Mouse (Mus musculus): ENCODE results near the gene Creb5. TPM values are rescaled to one million over a fixed set of nuclear protein-coding genes. Genes with fewer than 3 reads are reported as not detected.
"Not testable (repeated sequence)": the region's sequence is repeated elsewhere in the genome, so short reads cannot be mapped to it uniquely, and the experiment has no call there.

The Creb5 gene
- polyA plus RNA-seq, 1 experiment from 2014 or later: 14.8 TPM

DNA sequence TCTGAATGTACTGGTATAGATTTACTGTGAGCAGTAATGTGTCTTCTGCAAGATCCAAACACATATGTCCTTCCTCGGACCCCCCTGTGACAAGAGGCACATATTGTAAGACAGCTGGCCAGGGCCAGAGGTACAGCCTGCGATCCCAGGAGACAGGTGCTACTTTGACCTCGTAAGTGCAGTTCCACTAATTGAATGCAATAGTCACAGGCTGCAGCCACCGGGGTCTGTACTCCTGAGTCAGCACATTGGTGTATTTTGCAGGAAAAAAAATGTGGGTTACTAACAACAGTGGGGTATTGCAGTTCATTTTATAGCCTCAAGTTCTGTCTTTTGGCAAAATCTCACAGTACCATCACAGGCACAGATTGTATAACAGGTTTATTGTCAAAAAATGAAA is 110.7 kb downstream of the Creb5 start:
- Histone ChIP-seq H3K4me2 (ENCODE audit: low read length) (peak overlapping the region; percentile 18; the same call in 1 of the 2 replicates), H3K27me3 (replicated peaks; ENCODE audit: control insufficient read depth, insufficient read depth, low read length) (no peaks in the 10 kb centered on the region), H3K9ac (replicated peaks; ENCODE audit: low read depth, low read length) (no peak overlapping the region), H3K4me1 (replicated peaks; ENCODE audit: control insufficient read depth, insufficient read depth, low read length) (peaks cover 33% of the 10 kb centered on the region), H3K36me3 (ENCODE audit: control insufficient read depth, insufficient read depth) (no peaks in the 10 kb centered on the region), H3K4me3 (replicated peaks; ENCODE audit: low read length) (no peak overlapping the region), H3K9me3 (ENCODE audit: control insufficient read depth, low read length) (no peaks in the 10 kb centered on the region), H3K27ac (ENCODE audit: low read length) (no peak overlapping the region)
- no peak; the same call in 1 of the 2 replicates for ATAC-seq
- 58% methylated on average over 4 of the region's 4 CpGs for WGBS

DNA sequence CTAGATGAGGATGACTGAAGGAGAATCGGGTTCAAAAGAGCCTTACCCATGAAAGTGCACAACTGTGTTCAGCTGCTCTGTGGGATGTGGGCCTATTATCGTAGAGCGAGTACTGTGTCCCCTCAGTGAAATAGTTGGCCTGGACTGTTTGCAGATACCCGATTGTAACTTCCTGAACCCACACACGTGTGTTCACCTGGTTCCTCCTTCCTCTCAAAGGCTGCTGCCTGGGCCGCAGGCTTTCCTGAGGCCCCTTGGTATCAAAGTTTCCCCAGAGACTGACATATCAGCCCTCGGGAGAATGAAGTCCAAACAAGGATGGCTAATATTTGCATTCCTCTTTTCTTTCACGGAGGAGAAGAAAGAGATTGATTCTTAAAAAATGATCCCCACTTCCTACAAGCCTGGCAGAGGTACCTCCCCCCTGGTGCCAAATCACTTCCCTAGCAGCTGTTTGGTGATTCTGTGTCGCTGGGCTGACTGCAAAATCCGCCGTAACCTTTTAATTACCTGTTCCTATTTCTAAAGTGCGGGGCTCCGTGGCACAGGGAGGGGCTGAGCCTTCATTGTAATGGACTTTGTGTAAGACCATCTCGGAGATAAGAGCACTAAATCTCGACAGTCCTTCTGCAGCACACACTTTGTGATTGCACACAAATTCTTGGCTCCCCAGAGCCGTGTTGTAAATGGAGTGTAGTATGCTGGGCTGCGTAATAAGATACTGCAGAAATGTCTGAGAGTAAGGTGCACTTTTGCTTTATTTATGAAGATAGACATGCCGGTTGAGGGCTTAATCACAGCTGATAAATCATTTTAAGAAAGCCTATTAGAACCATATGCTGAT is 111.4 kb downstream of the Creb5 start:
- no peak overlapping the region for H3K4me3 ChIP-seq (replicated peaks; ENCODE audit: low read length)
- H3K36me3 ChIP-seq (ENCODE audit: control insufficient read depth, insufficient read depth): no peaks in the 10 kb centered on the region
- peaks cover 33% of the 10 kb centered on the region for H3K4me1 ChIP-seq (replicated peaks; ENCODE audit: control insufficient read depth, insufficient read depth, low read length)
- peak; percentile 35; the same call in 1 of the 2 replicates for ATAC-seq
- no peak overlapping the region for H3K9ac ChIP-seq (replicated peaks; ENCODE audit: low read depth, low read length)
- no peak overlapping the region for H3K27ac ChIP-seq (ENCODE audit: low read length)
- WGBS: 32% methylated on average over 18 of the region's 18 CpGs
- no peaks in the 10 kb centered on the region for H3K9me3 ChIP-seq (ENCODE audit: control insufficient read depth, low read length)
- H3K4me2 ChIP-seq (ENCODE audit: low read length): peak overlapping the region; percentile 18
- no peaks in the 10 kb centered on the region for H3K27me3 ChIP-seq (replicated peaks; ENCODE audit: control insufficient read depth, insufficient read depth, low read length)

DNA sequence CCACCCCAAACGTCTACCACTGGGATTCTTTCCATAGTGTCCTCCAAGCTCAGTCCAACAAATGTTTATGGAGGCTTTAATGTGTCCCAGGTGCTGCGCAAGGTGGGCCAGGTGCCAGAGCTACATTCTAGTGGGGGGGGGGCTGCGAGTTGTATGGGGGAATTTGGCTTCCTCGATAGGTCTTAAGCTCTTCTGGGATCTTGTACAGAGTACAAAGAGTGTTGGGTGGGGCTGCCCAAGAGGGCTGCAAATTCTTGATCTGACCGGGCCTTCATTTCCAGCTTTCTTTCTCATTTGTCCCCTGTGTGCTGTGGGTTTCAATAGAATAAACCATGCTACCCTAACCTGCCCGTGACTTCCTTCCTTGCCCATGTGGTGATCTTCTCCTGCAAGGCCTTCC is 114.3 kb downstream of the Creb5 start:
- Histone ChIP-seq H3K27me3 (replicated peaks; ENCODE audit: control insufficient read depth, insufficient read depth, low read length) (no peaks in the 10 kb centered on the region), H3K4me1 (replicated peaks; ENCODE audit: control insufficient read depth, insufficient read depth, low read length) (peaks cover 19% of the 10 kb centered on the region), H3K9ac (replicated peaks; ENCODE audit: low read depth, low read length) (no peak overlapping the region), H3K36me3 (ENCODE audit: control insufficient read depth, insufficient read depth) (no peaks in the 10 kb centered on the region), H3K27ac (ENCODE audit: low read length) (no peak overlapping the region), H3K4me2 (ENCODE audit: low read length) (no peak overlapping the region), H3K4me3 (replicated peaks; ENCODE audit: low read length) (no peak overlapping the region), H3K9me3 (ENCODE audit: control insufficient read depth, low read length) (no peaks in the 10 kb centered on the region)
- ATAC-seq: no peak
- WGBS: 88% methylated on average over 6 of the region's 6 CpGs

DNA sequence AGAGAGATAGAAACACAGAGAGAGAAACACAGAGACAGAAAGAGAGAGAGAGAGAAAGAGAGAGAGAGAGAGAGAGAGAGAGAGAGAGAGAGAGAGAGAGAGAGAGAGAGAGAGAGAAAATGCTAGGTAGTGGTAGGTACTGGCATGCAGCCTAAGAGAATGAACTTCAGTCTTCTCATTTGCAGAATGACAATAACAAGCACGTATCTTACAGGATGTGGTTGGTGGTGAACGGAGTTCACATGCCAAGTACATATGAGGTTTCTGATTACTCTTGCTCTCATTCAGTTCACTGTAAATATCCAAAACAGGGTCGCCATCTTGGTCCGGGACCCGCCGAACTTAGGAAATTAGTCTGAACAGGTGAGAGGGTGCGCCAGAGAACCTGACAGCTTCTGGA is 115.5 kb downstream of the Creb5 start:
- H3K9ac ChIP-seq (replicated peaks; ENCODE audit: low read depth, low read length); H3K4me2 ChIP-seq (ENCODE audit: low read length); H3K9me3 ChIP-seq (ENCODE audit: control insufficient read depth, low read length); H3K27me3 ChIP-seq (replicated peaks; ENCODE audit: control insufficient read depth, insufficient read depth, low read length); H3K36me3 ChIP-seq (ENCODE audit: control insufficient read depth, insufficient read depth); ATAC-seq; H3K4me3 ChIP-seq (replicated peaks; ENCODE audit: low read length); H3K27ac ChIP-seq (ENCODE audit: low read length): not testable (repeated sequence)
- H3K4me1 ChIP-seq (replicated peaks; ENCODE audit: control insufficient read depth, insufficient read depth, low read length): peaks cover 14% of the 10 kb centered on the region
- 98% methylated on average over 7 of the region's 7 CpGs for WGBS

DNA sequence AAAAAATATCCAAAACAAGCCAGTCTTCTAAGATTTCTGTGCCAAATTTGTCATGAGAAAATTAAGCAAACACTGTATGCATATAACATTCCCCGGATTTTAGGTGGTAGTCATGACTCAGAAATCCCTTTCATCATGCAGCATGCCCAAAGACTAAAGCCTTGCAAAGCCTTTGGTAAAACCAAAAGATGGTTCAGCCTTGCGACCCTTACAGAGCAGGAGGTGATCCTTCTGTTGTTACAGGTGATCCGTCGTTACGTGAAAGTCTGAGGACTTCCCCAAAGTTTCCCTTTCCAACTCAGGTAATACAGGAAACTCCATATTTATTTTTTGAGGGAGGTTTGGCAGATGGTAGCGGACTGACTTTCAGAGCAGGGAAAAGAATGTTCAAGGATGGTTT is 122.1 kb downstream of the Creb5 start:
- H3K36me3 ChIP-seq (ENCODE audit: control insufficient read depth, insufficient read depth): no peaks in the 10 kb centered on the region
- no peak overlapping the region for H3K9ac ChIP-seq (replicated peaks; ENCODE audit: low read depth, low read length)
- ATAC-seq: no peak
- no peaks in the 10 kb centered on the region for H3K27me3 ChIP-seq (replicated peaks; ENCODE audit: control insufficient read depth, insufficient read depth, low read length)
- H3K4me1 ChIP-seq (replicated peaks; ENCODE audit: control insufficient read depth, insufficient read depth, low read length): no peaks in the 10 kb centered on the region
- H3K27ac ChIP-seq (ENCODE audit: low read length): no peak overlapping the region
- WGBS: 90% methylated on average over 6 of the region's 6 CpGs
- H3K4me2 ChIP-seq (ENCODE audit: low read length): no peak overlapping the region
- H3K9me3 ChIP-seq (ENCODE audit: control insufficient read depth, low read length): no peaks in the 10 kb centered on the region
- no peak overlapping the region for H3K4me3 ChIP-seq (replicated peaks; ENCODE audit: low read length)

DNA sequence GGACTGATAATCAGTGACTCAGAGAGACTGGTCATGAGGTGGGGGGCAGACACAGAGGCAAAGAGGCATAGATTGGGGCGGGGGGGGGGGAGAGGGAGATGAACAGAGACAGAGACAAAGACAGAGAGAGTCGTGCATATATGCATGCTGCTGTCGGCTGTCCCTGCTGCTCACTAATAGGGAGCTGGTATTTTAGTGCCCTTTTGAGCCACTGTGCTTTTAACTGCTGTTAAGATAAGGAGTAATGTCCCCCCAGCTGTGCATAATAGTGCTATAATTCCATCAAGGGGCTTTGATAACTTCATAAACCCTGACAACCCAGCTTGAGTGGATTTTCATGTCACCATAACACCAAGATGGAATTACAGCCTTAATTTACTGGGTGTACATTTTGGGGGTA is 134.3 kb downstream of the Creb5 start:
- H3K4me3 ChIP-seq (replicated peaks; ENCODE audit: low read length): no peak overlapping the region
- H3K4me2 ChIP-seq (ENCODE audit: low read length): no peak overlapping the region
- no peaks in the 10 kb centered on the region for H3K27me3 ChIP-seq (replicated peaks; ENCODE audit: control insufficient read depth, insufficient read depth, low read length)
- no peak overlapping the region for H3K27ac ChIP-seq (ENCODE audit: low read length)
- 44% methylated on average over 2 of the region's 3 CpGs for WGBS
- no peaks in the 10 kb centered on the region for H3K4me1 ChIP-seq (replicated peaks; ENCODE audit: control insufficient read depth, insufficient read depth, low read length)
- ATAC-seq: no peak
- H3K36me3 ChIP-seq (ENCODE audit: control insufficient read depth, insufficient read depth): no peaks in the 10 kb centered on the region
- no peak overlapping the region for H3K9ac ChIP-seq (replicated peaks; ENCODE audit: low read depth, low read length)
- no peaks in the 10 kb centered on the region for H3K9me3 ChIP-seq (ENCODE audit: control insufficient read depth, low read length)

DNA sequence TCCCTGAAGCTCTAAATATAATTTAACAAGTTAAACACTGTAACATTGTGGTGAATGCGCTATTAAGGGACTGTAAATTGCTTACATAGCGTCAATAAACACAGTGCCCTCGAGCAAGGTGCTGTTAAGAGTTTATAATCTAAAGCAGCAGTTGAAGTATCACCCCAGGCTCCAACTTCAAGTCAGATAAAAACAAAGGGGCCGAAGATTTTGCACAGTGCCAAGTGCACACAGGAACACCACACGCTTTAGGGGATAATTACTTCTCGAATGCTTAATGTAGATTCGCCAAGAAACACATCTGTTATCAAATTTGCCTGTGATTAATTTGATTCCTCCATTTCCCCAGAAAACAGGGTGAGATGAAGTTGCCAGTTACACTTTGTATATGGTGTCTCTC is 142.3 kb downstream of the Creb5 start:
- no peak overlapping the region for H3K4me3 ChIP-seq (replicated peaks; ENCODE audit: low read length)
- ATAC-seq: peak; percentile 47; the same call in 1 of the 2 replicates
- no peaks in the 10 kb centered on the region for H3K9me3 ChIP-seq (ENCODE audit: control insufficient read depth, low read length)
- WGBS: 21% methylated on average over 7 of the region's 7 CpGs
- H3K27ac ChIP-seq (ENCODE audit: low read length): peak overlapping the region; percentile 21; the same call in 1 of the 2 replicates
- H3K4me1 ChIP-seq (replicated peaks; ENCODE audit: control insufficient read depth, insufficient read depth, low read length): peaks cover 29% of the 10 kb centered on the region
- H3K9ac ChIP-seq (replicated peaks; ENCODE audit: low read depth, low read length): no peak overlapping the region
- H3K4me2 ChIP-seq (ENCODE audit: low read length): no peak overlapping the region
- no peaks in the 10 kb centered on the region for H3K36me3 ChIP-seq (ENCODE audit: control insufficient read depth, insufficient read depth)
- no peaks in the 10 kb centered on the region for H3K27me3 ChIP-seq (replicated peaks; ENCODE audit: control insufficient read depth, insufficient read depth, low read length)

DNA sequence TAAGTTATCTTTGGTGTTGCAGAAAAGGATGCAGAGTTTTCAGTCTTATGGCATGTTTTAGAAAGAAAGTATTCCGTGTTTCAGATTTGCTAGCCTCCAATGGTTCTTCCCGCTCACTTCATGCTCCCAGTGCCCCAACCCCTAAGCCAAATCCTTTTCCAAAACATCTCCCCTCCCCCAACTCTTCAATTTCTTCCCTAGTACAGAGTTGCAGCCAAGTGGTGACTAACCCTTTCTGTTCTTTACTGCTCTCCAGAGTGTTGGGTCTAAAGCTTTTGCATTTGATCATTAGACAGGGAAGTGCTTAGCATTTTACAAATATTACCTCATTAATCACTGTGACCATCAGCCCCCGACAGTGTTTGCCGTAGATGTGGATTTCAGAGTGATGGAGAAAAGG is 142.8 kb downstream of the Creb5 start:
- Histone ChIP-seq H3K9me3 (ENCODE audit: control insufficient read depth, low read length) (no peaks in the 10 kb centered on the region), H3K4me3 (replicated peaks; ENCODE audit: low read length) (no peak overlapping the region), H3K9ac (replicated peaks; ENCODE audit: low read depth, low read length) (no peak overlapping the region), H3K27me3 (replicated peaks; ENCODE audit: control insufficient read depth, insufficient read depth, low read length) (no peaks in the 10 kb centered on the region), H3K4me2 (ENCODE audit: low read length) (no peak overlapping the region; the same call in 1 of the 2 replicates), H3K36me3 (ENCODE audit: control insufficient read depth, insufficient read depth) (no peaks in the 10 kb centered on the region), H3K27ac (ENCODE audit: low read length) (no peak overlapping the region), H3K4me1 (replicated peaks; ENCODE audit: control insufficient read depth, insufficient read depth, low read length) (peaks cover 29% of the 10 kb centered on the region)
- peak; percentile 69 for ATAC-seq
- WGBS: 18% methylated on average over 4 of the region's 4 CpGs

DNA sequence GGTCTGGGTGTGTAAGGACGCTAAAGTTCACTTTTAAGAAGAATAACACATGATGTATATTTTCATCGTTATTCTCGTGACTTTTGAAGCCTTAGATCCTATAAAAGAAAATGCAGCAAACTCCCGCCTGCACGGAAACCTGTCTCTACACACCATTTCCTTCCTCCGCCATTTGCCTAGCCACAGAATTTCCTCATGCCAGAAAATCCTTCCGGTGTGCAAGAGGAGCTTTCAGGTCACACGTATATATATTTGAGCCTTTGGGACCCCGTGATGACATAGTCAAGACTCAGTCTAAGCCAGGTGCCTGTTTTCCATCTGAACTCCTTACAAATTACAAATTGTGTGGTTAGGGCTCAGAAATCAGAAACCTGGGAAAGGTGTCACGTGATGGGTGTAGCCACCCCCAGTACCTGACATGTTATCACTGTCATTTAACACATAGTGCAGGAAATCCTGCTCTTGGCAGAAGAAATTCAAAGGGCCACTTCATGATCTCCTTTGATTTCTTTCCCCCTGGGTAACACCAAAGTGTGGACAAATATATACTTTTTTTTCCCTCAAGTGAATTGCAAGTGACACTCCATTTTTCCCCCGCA is 158.9 kb downstream of the Creb5 start:
- H3K9ac ChIP-seq (replicated peaks; ENCODE audit: low read depth, low read length): no peak overlapping the region
- WGBS: 94% methylated on average over 11 of the region's 11 CpGs

More for the DNA sequence above, 158.9 kb downstream of the Creb5 start:
- Histone ChIP-seq H3K4me3 (replicated peaks; ENCODE audit: low read length) (no peak overlapping the region), H3K4me2 (ENCODE audit: low read length) (no peak overlapping the region), H3K27me3 (replicated peaks; ENCODE audit: control insufficient read depth, insufficient read depth, low read length) (no peaks in the 10 kb centered on the region), H3K9me3 (ENCODE audit: control insufficient read depth, low read length) (no peaks in the 10 kb centered on the region), H3K27ac (ENCODE audit: low read length) (no peak overlapping the region), H3K36me3 (ENCODE audit: control insufficient read depth, insufficient read depth) (no peaks in the 10 kb centered on the region), H3K4me1 (replicated peaks; ENCODE audit: control insufficient read depth, insufficient read depth, low read length) (peaks cover 17% of the 10 kb centered on the region)
- ATAC-seq: no peak

Data from forebrain, embryonic 16.5 days (tissue).